Mouse (Mus musculus): ENCODE measurements around the gene Tomm7.
A peak's percentile ranks its signal among the peaks of the same experiment; 100 is the strongest.
"Not testable (repeated sequence)": the region's sequence is repeated elsewhere in the genome, so short reads cannot be mapped to it uniquely, and the experiment has no call there.

Tomm7 gene

GRCm38 (mm10) chr5:23850345-23851159 lies 6.6 kb upstream of the Tomm7 start:
- DNase-seq: peak; percentile 93 to 94

- DNase-seq: no peak
Observed at GRCm38 (mm10) chr5:23845141-23845540, 1.2 kb upstream of the Tomm7 start.

GRCm38 (mm10) chr5:23844531-23844841 lies 525 bp upstream of the Tomm7 start:
- peak; percentile 73 to 82 for DNase-seq

- DNase-seq: no peak
Observed at GRCm38 (mm10) chr5:23838158-23838557, 5.8 kb downstream of the Tomm7 start.

GRCm38 (mm10) chr5:23835691-23836090 lies 8.3 kb downstream of the Tomm7 start:
- not testable (repeated sequence) for DNase-seq

- peak; percentile 51 to 53 for DNase-seq
Observed at GRCm38 (mm10) chr5:23830897-23831752, 12.8 kb downstream of the Tomm7 start.

GRCm38 (mm10) chr5:23826321-23827004 lies 17.5 kb downstream of the Tomm7 start:
- peak; percentile 61 to 62 for DNase-seq

GRCm38 (mm10) chr5:23824171-23824733 lies 19.7 kb downstream of the Tomm7 start:
- DNase-seq: no peak

GRCm38 (mm10) chr5:23822306-23822705 lies 21.7 kb downstream of the Tomm7 start:
- no peak for DNase-seq

GRCm38 (mm10) chr5:23816681-23817080 lies 27.3 kb downstream of the Tomm7 start:
- no peak for DNase-seq

- DNase-seq: no peak
Observed at GRCm38 (mm10) chr5:23814841-23815240, 29.1 kb downstream of the Tomm7 start.

- DNase-seq: no peak
Observed at GRCm38 (mm10) chr5:23792726-23793125, 51.2 kb downstream of the Tomm7 start.

- DNase-seq: no peak
Observed at GRCm38 (mm10) chr5:23789078-23789612, 54.8 kb downstream of the Tomm7 start.

All from kidney, postnatal 25 days (tissue).